Mouse (Mus musculus) adrenal gland, adult (tissue): ENCODE data around the gene Dusp9.
A peak's percentile ranks its signal among the peaks of the same experiment; 100 is the strongest.

Experiments
- DNase-seq, 2 experiments: peaks; one replicate each; pipeline ENCODE4 v3.0.0; 2022 to 2023; ENCODE audit warnings: low spot score in 1 of 2; ENCODE audit not compliant: inconsistent age in 2 of 2

Dusp9 gene

DNA sequence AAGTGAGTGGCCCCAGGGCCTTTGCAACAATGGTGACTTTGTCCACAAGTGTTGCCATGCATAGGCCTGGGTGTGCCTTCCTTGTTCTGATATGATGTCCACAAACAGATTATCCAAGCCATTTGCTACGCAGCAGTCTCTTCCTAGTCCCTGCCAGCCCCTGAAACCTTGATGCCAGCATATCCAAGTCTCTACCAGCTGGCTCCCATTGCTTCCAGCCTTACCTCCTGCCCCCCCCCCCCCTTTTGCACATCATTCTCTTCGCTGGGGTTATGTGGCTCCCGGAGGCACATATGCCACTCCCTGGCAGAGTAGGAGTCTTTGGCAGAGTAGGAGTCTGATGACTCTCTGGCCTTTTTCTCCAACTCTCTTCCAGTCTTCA, 21.1 kb downstream of the Dusp9 start:
- no peak for DNase-seq

DNA sequence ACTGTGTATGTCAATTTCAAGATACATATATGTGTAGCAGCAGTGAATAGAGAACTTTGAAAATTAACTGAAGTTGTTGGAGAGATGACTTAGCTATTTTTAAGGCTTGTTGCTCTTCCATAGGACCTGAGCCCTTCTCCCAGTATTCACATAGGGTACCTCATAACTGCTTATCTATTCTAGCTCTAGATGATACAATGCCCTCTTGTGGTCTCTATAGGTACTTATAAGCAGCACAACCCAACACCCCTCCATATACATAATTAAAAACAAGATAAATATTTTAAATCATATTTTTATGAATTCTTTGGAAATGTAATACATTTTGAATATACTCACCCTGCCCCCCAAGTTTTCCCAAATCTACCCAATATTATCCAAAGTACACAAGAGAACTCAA, 23.9 kb downstream of the Dusp9 start:
- DNase-seq, result peak in 1 of 2 experiments; percentile 25

DNA sequence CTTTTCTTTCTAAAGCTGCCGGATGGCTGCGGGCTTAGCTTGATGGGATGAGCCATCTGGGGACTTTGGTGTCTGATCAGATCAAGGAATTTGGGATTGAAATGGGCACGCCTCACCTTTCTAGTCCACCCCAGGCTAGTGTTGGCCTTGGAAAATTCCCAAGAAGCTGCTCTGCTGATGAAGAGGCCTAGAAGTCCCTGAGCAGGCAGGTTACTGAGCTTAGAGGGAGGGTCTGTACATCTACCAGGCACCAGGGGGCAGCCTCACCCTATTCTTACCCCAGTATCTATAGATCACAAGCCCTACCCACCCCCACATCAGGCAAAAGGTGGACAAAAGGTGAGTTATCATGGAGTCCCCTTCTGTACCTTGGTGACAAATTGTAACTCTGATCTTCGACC, 32.8 kb downstream of the Dusp9 start:
- peak; percentile 58 to 83 for DNase-seq

DNA sequence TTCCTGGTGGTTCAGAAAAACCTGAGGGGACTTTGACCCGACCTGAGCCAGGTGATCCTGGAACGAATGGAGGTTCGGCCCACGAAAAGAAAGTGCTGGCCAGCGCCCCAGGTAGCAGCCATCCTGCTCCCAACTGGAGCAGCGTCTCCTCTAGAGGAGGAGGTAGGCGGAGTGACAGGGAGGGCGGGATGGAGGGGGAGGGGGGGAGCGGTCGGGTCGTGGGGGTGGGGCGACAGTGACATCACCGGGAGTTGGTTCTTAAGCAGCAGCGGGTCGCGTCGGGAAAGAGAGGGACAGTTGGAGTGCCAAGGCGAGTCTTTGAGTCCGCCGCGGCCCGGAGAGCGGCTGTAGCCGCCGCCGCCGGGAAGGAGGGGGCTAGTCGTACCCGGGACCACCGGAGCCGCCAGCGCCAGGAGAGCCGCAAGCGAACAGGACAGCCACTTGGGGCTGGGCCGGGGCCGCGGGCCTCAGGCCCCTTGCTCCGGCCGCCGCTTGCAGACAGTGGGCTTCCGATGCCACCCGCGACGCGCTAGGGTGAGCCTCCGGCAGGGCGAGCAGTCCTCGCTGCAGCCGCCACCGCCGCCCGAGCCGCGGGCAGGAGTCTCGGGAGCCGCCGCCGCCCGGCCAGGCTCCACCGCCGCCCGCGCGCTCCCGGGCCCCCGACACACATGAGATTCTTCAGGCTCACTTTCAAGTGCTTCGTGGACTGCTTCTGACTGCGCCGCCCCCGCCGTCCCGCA, 33.8 kb downstream of the Dusp9 start, which contains the start of gene Slc6a8:
Gene Slc6a8, plus strand, starts transcription at position 272 of the 740 bp plus-strand sequence.
- peak; percentile 79 to 88 for DNase-seq

DNA sequence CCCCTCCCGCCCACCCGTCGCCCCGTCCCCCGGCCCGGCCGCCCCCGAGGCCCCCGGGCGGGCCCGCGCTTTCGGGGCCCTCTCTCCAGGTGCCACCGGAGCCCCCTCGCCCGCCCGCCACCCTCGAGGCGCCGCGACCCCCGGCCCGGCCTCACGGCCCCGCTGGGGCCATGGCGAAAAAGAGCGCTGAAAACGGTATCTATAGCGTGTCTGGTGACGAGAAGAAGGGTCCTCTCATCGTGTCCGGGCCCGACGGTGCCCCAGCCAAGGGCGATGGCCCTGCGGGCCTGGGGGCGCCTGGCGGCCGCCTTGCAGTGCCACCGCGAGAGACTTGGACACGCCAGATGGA, 34.4 kb downstream of the Dusp9 start:
- DNase-seq, result peak in 1 of 2 experiments; percentile 60

DNA sequence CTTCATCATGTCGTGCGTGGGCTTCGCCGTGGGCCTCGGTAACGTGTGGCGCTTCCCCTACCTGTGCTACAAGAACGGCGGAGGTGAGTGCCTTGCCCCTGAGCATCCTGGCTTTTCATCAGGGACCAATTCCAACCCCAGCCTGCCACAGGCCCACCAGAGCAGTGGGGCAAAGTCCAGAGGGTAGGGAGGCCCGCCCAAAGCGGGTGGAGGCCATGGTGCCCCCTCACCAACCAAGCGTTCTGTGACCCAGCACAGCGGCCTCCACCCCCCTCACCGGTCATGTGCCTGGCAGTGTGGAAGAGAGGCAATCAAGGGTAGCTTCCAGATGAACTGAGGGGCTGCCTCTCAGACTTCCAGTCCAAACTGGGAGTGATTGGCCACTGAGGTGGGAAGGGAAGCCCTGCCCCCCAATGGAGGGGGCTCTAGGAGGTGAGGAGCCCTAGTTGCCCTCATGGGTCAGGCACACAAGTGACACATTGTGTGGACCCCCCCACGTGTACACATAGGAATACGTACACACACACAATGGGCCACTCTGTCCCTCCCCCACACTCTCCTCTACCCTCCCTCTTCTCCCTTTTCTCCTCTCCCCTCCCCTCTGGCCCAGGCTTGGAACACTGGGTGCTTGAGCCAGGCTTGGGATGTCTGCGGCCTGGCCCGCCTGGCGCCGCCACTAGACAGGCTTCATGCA, 34.9 kb downstream of the Dusp9 start:
- peak; percentile 48 to 59 for DNase-seq

DNA sequence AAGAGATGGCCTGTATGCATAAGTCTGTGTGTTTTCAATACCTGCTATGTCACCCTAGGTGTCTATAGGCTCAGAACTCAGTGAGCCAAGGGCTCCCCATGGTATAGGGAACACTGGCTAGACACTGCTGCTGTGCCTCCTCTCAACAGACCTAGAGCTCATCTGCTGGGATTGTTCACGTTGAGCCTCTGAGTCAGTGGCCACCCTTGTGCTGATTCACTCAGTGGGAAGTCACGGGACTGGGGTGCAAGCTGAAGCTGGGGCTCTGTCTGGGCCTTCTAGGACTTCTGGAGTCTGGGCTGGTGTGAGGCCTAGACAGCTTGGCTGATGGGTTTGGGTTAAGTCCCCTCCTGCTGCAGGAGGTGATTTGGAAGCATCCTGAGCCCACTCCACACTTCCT, 36.0 kb downstream of the Dusp9 start:
- DNase-seq, result peak; percentile 64 to 80

DNA sequence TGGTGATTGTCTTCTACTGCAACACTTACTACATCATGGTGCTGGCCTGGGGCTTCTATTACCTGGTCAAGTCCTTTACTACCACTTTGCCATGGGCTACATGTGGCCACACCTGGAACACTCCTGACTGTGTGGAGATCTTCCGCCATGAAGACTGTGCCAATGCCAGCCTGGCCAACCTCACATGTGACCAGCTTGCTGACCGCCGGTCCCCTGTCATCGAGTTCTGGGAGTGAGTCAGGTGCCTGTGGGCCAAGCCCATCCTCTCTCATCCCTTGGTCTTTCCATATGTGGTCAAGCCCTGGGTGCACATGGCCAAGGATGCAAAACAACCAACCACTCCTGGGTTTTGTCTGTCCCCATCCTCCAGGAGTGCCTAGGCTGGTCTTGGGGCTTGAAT, 37.4 kb downstream of the Dusp9 start:
- no peak for DNase-seq

DNA sequence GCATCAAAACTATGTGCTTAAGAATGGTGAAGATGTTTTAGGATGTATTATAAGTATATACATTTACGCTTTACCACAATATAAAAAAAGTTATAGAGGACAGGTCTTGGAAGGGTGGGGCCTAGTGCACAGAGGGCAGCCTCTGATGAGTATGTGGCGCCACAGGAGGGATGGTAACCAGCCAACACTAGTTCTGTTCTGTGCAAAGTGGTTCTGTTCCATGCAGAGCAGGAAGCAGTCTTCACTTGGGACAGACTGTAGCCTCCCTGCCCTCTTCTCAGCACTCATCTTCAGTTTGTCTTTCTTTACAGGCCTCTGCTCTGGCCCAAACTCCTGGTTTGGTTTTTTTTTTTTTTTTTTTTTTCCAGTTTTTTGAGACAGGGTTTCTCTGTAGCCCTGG, 44.9 kb downstream of the Dusp9 start:
- no peak for DNase-seq

DNA sequence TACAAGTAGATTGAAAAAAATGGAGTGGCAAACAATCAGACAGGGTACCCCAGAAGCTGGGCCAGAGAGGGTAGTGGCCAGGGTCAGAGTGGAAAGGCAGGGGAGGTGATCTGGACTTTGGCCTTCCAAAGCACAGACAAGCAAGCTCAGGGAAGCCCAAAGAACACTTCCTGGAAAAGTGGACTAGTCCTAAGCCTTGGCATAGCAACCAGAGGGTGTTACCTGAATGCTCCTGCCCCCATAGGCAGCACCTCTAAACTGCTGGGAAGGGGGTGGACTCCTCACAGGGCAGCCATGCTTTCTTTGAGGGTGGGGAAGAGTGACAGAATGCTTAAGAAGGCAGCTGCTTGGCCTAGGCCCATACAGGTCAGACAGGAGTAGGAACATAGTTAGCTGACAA, 45.8 kb downstream of the Dusp9 start:
- no peak for DNase-seq

DNA sequence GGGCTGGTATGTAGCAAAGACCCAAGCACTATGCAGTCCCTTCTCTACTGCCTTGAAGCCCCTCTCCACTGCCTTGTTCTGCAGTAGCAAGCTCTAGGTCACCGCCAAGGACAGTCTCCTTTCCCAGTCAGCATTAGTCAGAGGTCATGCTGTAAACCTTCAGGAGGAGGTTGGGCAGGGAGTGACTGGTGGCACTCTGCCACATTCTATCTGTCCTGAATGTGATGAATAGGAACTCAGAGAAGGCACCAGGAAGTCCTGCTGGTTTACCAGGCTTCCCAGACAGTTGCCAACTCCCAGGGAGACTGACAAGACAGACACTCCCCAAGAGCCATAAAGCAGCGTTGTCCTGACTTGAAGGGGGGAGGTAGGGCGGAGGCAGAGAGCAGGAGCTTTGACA, 46.4 kb downstream of the Dusp9 start:
- DNase-seq, result peak; percentile 81 to 90

DNA sequence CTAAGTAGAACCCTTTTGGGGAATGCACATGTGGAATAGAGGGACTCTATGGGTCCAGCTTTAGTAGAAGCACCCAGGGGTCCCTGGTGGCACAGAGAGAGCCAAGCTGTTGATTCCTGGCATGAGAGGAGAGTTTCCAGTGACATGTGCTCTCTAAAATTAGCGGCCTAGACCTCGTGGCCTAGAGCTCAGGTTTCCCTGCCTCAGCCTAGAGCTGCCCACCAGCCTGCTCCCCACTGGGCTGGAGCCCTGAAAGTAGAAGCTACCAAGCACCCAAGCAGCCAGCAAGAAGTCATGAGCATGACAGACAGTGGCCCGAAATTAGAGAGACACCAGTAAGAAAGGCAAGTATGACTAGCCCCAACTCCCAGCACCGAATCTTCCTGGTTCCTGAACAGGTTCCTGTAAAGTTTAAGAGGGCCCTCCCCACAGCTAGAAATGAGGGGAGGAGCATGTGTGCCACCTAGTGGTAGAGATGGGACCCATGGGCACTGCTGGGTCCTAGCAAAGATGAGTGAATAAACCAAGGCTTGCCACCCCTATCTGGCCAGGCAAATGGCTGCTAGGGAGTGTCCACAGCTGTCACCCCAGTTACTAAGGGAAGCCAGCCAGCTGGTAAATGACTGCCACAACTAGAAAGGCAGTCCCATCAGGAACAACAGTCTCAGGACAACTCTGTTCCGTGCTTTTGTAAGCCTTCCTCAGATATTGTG, 51.9 kb downstream of the Dusp9 start:
- peak; percentile 73 to 86 for DNase-seq
